Mouse (Mus musculus) gonadal fat pad, adult 2 months (tissue): ENCODE measurements around the gene Amph. TPM values are rescaled to one million over a fixed set of nuclear protein-coding genes. Genes with fewer than 3 reads are reported as not detected.
"Not testable (repeated sequence)": the region's sequence is repeated elsewhere in the genome, so short reads cannot be mapped to it uniquely, and the experiment has no call there.

Experiments
- DNase-seq: peaks from one replicate; pipeline ENCODE4 v3.0.0-alpha.2; 2012; ENCODE audit warnings: low read depth
- polyA plus RNA-seq: library from polyadenylated mRNA; depleted of rRNA; stranded (reverse); fragments of >200 nt; gene quantifications from 2 replicates; pipeline ENCODE4 v1.2.3, GENCODE M21; 2012

Amph gene
- polyA plus RNA-seq, 1 experiment: 0.65 TPM

DNA sequence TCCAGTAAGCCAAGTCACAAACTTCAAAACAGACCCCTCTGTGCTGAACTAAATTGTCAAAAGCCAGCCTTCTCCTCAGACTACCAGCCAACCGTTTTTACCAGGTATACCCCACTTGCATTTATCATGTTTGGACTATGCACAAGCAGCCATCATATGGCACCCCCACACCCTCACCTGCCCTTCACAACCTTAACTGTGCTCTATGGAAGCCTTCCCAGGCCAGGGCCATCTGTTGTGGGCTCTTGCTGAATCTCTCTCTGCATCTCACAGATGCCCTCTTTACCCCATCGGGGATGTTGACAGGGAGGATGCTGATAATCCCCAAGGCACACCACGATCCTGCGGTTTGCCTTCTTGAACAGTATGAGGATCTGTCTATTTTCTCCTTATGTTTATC, 77.9 kb downstream of the Amph start:
- DNase-seq: no peak

- DNase-seq: no peak
These were observed 78.9 kb downstream of the Amph start for GRCm38 (mm10) chr13:19026923-19027322.

GRCm38 (mm10) chr13:19027766-19028350, 79.9 kb downstream of the Amph start:
- DNase-seq: no peak

DNA sequence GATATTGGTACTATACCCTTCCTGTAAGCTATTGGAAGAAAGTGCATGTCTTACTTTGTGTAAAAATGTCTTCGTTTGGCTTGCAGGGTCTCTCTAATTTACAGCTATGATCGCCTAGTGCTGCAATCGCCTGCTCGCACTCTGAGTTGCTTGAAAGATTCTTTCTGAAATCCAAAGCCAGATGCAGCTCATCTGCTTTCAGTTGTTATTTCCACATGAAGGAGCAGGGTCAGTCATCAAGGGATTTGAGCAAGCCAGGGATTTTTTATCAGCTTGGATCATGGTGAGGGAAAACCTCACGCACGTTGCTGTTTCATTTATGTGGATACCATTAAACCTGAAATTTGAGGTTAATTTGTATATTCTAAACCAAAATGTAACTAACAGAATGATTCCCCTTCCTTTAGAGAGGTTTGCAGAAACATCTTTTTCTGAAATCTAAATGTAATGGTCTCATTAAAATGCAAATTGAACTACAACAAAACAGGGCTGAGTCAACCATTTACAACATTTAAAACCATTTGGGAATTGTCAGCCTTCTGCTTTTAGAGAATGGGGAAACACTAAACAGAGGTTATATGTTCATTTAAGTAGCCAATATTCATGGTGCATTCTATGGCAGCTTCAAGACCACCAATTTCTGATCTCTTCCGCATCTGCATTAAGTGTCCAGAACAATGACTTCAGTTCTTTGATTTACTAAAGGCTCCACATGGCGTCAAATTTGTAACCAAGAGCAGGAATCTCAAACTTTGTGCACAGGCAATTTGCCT, 84.1 kb downstream of the Amph start:
- DNase-seq: no peak

DNA sequence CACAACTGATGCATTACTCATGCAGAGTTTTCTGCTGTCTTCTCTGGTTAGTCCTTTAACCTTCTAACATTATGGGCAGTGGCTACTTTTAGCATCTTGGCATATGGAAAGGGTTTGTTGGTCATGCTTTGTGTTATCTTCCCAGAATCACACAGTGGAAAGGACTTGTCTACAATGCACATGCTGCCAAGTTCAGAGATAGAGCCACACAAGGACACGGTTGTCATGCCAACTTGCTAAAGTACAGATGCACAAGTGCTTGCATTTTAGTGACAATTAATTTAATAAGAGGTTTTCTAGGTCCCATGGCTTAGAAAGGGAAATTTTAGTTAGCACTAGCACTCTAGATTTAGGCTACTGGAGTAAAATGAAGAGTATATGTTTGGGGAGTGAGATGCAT, 104.1 kb downstream of the Amph start:
- DNase-seq: no peak

DNA sequence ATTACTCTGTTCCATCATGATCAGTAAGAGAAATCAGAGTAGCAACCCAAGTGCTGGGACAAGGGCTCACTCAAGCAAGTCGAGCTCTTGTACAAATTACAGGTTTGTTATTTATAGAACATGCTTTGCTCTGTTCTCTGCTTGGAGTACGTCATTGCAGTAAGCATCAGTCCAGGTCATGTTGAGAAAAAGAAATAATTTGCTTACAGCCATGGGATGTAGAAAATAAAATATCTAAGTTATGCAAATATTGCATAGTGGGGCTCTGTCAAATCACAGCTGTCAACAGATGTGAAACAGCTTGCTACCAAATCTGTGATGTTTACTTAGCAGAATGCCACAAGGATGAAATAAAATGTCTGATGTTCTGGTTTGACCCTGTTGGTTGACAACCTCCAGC, 106.5 kb downstream of the Amph start:
- DNase-seq: no peak

DNA sequence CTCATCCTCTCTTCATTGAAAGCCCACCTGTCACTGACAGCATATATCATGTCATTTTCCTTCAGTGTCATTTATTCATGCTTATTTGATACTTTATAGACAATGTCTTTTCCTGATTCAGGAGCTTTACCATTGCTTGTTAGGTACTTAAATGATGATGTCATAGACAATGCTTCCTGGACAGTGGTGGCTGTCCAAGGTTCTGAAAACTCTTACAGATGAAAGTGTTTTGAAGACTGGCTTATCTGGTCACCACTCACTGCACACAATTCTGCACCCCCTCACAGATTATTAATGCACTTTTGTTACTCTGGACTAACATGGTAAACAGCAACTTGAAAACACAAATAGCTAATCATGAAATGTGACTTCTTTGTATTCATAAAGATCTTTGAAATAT, 124.3 kb downstream of the Amph start:
- DNase-seq: no peak

DNA sequence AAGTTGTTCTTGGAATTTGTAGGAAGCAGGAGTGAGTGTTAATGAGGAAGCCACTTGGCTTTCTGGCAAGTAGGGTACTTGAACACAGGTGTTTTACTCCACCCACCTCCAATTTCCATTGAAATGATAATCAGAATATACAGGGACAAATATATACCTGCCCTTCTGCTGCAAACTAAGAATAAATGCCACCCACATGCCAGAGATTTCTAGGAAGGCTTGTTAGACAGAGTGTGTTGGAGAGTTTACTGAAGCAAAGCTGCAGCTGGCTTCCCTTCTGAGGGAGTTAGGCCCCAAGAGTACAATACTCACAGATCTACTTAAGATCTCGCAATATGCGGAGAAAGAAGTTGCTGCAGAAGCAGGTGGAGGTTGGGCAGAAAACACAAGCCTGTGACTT, 129.4 kb downstream of the Amph start:
- no peak for DNase-seq

GRCm38 (mm10) chr13:19081932-19082331, 133.9 kb downstream of the Amph start:
- DNase-seq: no peak

GRCm38 (mm10) chr13:19094571-19094970, 146.6 kb downstream of the Amph start:
- DNase-seq: no peak

DNA sequence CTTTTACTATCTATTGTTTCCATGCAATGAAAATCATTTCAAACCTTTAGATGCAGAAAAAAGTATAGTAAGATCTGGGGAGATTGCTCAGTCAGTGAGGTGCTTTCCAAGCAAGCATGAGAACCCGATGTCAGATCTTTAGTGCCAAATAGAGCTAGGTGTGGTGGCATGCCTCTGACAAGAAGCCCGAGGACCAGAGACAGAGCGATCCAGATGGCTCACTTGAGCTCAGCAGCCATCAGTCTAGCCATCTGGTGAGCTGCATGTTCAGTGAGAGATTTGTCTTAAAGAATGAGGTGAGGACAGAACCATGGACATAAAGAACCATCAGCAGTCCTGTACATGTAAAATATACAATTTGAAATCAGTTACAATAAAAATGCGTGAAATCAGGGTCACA, 149.1 kb downstream of the Amph start:
- DNase-seq: no peak

DNA sequence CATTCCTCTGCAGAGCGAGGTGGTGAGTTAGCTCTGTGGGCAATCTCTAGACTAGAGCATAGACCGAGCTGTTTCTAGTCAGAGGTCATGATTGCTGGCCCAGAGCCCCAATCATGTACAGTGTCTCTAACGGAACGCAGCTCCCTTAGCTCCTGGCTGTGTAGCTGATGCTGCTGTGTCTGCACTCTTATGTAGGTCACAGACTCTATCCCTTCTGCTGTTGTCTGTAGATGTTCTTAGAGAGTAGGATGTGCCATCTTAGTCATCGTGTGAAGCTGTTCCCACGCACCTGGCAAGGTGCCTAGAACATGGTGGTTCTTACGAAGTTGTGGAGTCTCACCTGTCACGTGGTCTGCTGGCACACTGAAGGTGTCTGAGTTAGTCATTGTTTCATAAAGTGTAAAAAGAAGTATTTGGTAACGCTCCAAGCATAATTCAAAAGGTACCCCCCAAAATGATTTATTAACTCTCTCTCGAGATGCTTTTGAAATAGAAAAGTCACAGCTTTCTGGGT, 153.9 kb downstream of the Amph start:
- DNase-seq: no peak

DNA sequence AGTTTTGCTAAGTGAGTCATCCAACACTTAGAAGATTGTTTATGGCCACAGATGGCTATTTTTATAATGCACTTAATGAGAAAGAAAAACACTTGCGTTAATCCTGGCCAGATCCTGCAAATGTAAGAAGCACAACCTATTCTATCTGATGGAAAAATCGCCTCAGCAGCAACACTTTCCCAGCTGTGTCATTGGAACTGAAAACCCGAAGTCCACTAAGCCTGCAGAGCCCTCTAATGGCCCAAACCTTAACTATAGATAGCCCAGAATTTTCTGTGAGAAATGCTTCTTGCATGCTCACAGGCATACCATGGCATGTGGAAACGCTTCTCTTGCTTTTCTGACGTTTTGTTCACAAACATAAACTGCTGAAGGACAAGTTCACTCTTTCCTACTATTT, 158.4 kb downstream of the Amph start:
- no peak for DNase-seq

DNA sequence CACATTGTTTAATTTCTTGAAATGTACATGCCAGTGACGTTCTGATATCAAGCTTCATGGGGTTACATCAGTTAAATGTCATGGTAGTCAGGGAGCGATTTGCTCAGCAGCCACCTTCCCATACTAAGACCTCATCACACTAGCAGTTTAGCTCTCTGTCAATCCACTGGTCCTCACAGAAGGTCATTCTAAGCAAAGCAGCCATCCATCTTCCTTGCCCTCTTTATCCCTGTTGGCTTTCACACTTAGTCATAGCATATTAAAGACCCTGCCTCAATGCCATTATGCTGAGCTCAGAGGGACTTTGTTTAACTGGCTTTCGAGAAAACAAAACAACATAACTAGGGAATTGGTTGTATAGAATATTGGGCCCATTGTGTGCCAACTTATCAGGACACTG, 161.3 kb downstream of the Amph start:
- DNase-seq: no peak

DNA sequence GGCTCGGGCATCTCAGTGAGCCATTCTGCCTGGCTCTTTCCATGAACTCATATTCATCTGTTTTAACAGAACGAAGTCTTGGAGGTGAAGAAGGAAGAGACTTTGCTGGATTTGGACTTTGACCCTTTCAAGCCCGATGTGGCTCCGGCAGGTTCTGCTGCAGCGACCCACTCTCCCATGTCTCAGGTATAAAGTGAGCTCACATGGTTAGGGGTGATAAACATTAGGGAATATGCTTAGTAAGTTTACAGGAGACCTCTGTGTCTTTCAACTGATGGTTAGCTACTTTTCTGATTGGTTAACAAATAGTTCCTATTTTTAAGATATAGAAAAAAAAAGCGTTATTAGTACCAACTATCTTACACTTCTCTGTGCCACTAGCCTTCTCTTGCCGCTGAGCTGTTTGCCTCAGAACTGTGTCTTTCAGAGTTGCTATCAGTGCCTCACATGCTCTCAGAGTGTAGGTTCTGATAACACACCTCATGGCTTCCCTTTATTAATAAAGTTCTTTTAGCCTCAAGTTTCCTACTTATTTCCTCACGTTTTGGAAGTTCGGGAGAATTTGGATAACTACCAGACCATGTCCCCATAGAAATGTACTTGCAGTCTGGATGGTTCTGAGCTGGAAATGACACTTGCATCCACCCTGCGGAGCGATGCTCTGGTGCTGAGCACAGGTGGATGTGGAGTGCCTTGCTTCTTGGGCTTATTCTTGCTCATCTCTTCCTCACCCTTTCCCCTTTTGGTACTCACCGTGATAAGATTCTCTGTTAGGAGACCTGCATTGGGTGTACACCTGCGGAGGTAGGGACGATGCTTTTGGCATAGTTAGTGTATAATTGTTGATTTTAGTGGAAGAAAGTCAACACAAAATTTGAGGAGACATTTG, 165.3 kb downstream of the Amph start:
- DNase-seq: no peak

- DNase-seq: not testable (repeated sequence)
These were observed 166.8 kb downstream of the Amph start for GRCm38 (mm10) chr13:19114761-19115160.

GRCm38 (mm10) chr13:19126912-19127552, 179.0 kb downstream of the Amph start:
- DNase-seq: no peak

DNA sequence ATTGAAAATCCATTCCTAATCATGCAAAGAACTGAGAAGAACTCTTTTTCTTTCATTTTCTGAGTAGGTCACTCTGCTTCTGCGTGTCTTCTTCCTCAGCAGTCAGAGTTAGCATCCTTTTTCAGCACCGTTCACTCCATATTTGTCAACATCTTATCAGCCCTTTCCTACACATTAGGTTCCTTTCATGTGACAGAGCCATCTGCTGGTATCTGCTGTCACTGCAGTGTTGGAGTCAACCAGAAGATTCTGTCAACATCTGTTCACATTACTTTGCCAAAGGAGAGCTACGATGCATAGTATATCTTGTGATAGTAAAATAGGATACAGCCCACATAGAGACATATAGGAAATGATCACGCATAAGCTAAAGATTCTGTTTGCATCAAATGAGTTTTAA, 185.8 kb downstream of the Amph start:
- no peak for DNase-seq

- DNase-seq: no peak
These were observed 189.2 kb downstream of the Amph start for GRCm38 (mm10) chr13:19137212-19137611.

DNA sequence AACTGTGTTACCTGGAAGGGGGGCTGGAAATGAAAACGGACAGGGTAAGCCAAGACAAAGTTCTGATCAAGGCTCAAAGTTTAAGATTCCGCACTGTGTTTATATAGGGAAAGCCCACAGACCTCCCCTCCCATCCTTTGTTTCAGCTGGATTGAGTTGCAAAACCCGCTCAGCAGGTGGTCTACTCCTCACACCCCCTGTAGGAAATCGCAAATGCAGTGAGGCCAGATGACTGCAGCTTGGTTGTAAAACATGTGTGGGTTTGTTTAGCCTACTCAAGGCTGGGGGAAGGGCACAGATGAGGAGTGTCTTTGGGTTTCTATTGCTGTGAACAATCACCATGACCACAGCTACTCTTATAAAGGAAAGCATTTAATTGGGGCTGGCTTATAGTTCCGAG, 189.9 kb downstream of the Amph start:
- no peak for DNase-seq

DNA sequence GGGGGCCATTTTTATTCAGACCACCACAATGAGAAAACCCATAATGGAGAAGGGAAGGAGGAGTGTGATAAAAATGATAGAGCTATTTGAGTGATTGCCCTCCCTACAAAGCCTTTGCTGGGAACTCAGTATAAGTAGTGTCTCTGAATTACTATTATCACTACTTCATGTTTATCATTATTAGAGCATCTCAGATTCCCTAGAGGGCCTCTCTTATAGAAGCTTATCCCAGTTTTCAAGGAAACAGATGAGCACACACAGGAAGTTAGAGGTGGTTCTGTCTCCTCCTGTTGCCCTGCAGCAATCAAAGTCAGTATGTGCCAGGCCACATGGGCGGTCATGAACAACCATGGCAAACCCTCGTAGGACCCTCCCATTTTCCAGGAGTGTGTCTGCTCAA, 190.5 kb downstream of the Amph start:
- DNase-seq: no peak

GRCm38 (mm10) chr13:19139104-19139503, 191.1 kb downstream of the Amph start:
- no peak for DNase-seq
